Mouse (Mus musculus) G1E (cell line): ENCODE measurements around the gene Gm49342.
A peak's percentile ranks its signal among the peaks of the same experiment; 100 is the strongest.

Source experiments
- CTCF ChIP-seq: IDR thresholded peaks from 2 replicates; pipeline ENCODE4 v1.5.1; 2012; ENCODE audit warnings: low read depth, low read length, inconsistent platforms, mixed read lengths
- POLR2AphosphoS5 ChIP-seq: IDR thresholded peaks from 2 replicates; pipeline ENCODE4 v1.6.1; 2012; ENCODE audit warnings: low read depth, low read length, inconsistent platforms; ENCODE audit not compliant: insufficient replicate concordance
- TAL1 ChIP-seq: conservative IDR thresholded peaks from 2 replicates; pipeline ENCODE4 v1.6.1; 2012; ENCODE audit warnings: low read depth, low read length, inconsistent platforms, mixed read lengths

DNA sequence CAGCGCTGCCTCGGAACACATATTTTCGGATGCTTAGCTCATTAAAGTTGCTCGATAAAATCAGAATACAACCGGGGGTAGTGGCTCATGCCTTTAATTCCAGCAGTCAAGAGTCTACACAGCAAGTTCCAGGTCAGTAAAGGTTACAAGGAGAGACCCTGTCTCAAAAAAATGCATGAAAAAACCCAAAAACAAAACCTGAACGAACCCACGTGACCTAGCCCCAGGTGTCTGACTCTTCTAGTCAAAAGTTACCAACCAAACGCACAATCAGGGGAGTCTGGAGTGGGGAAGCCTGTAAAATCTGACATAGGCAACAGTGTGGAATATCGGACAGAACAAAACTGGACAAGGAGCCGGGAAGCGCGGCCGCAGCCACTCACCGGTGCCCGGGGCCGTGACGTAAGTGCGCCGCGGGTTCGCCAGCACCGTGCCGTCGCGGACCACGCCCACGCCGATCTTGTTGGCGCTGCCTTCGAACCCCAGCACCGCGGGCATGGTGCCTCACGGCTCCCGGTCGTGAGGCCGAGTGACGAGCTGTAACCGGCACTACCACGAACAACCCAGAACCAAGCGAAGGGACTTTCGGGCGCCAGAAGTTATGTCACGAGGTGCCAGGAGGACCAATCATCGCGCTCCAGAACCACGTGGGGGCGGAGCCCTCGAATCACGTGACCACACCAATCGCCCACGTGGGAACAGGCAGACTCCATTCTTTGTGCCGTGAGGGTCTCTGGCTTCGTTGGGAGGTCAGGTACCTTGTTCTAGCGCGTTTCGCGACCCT, 19.8 kb upstream of the Gm49342 start, which contains the start of the genes Osgep and Apex1:
- no peak for TF ChIP-seq CTCF
- TF ChIP-seq TAL1 = no peak
- TF ChIP-seq POLR2AphosphoS5 = 0 out of 2 replicates have a peak, but pooled peaks have one; percentile 32
